Mouse (Mus musculus): ENCODE results near the gene Myrf. TPM values are rescaled to one million over a fixed set of nuclear protein-coding genes. Genes with fewer than 3 reads are reported as not detected.

The Myrf gene
- total and polyA plus RNA-seq, 2 experiments = 3.0 to 31.4 TPM

DNA sequence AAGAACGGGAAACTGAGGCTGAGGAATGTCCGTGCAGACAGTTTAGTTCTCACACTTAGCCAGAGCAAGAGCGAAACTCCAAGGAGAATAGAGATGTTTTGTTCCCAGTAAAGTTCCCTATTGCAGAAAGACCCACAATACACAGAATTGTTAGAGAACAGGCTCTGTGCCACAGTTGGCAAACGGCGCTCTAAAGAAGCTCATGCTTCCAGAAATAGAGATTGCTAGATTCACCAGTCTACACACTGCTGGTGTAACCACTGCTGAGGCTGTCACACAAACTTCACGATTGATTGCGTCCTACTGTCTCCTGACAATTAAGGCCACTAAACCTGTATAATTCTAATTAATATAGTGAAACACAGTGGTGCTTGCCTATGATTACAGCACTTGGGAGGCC is 59.3 kb downstream of the Myrf start:
- Histone ChIP-seq H3K4me1 (ENCODE audit: control insufficient read depth, insufficient read depth, low read length) (peaks cover 24% of the 10 kb centered on the region), H3K4me3 (ENCODE audit: insufficient read depth, low read depth, low read length) (no peak overlapping the region), H3K27me3 (ENCODE audit: control insufficient read depth, insufficient read depth, low read length) (no peaks in the 10 kb centered on the region), H3K79me2 (ENCODE audit: control insufficient read depth, insufficient read depth, low read length) (peaks cover 9% of the 10 kb centered on the region; the same call in 1 of the 2 replicates), H3K27ac (replicated peaks; ENCODE audit: insufficient read depth, low read depth, low read length) (no peak overlapping the region), H3K9ac (ENCODE audit: low read depth, low read length) (no peak overlapping the region), H3K36me3 (ENCODE audit: control insufficient read depth, insufficient read depth, low read length) (peaks cover 11% of the 10 kb centered on the region; the same call in 1 of the 2 replicates)
- 49% methylated on average over 7 of the region's 7 CpGs for WGBS
- peak; percentile 58 for DNase-seq (ENCODE audit: extremely low read depth, low read depth, low spot score)
- no peak for TF ChIP-seq CTCF (IDR thresholded peaks at IDR 0.05; ENCODE audit: low read depth, low read length)
- TF ChIP-seq POLR2A (IDR thresholded peaks at IDR 0.05; ENCODE audit: extremely low read depth, insufficient read depth, low read length) = no peak

DNA sequence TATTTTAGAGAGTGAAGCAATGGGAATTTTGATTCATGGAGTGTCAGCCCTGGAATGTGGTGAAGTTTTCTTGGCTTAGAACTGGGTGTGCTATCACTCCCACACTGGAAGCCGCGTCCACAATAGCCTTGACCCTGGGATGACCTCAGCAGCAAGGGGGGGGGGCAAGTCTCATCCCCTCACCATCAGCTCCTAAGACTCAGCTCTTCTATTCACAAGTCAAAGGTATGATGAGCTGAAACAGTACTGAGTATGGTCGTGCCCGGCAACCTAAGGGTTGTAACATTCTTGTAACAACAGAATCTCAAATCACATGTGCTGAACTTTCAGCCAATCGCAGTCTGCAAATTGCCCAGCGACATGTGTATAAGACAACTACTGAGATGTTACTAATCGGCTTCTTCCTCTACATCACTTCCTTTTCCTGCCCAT is 63.6 kb downstream of the Myrf start:
- DNase-seq (ENCODE audit: extremely low read depth, low read depth, low spot score) = no peak
- no peaks in the 10 kb centered on the region for H3K36me3 ChIP-seq (ENCODE audit: control insufficient read depth, insufficient read depth, low read length)
- no peak overlapping the region for H3K9ac ChIP-seq (ENCODE audit: low read depth, low read length)
- no peak for TF ChIP-seq CTCF (IDR thresholded peaks at IDR 0.05; ENCODE audit: low read depth, low read length)
- no peak for TF ChIP-seq POLR2A (IDR thresholded peaks at IDR 0.05; ENCODE audit: extremely low read depth, insufficient read depth, low read length)
- WGBS = 54% methylated on average over 7 of the region's 7 CpGs
- H3K27ac ChIP-seq (replicated peaks; ENCODE audit: insufficient read depth, low read depth, low read length) = no peak overlapping the region
- H3K27me3 ChIP-seq (ENCODE audit: control insufficient read depth, insufficient read depth, low read length) = no peaks in the 10 kb centered on the region
- H3K4me1 ChIP-seq (ENCODE audit: control insufficient read depth, insufficient read depth, low read length) = peaks cover 3% of the 10 kb centered on the region; the same call in 1 of the 2 replicates
- 0 out of 2 replicates have a peak, but pooled peaks cover 3% of the 10 kb centered on the region for H3K79me2 ChIP-seq (ENCODE audit: control insufficient read depth, insufficient read depth, low read length)
- no peak overlapping the region for H3K4me3 ChIP-seq (ENCODE audit: insufficient read depth, low read depth, low read length)

DNA sequence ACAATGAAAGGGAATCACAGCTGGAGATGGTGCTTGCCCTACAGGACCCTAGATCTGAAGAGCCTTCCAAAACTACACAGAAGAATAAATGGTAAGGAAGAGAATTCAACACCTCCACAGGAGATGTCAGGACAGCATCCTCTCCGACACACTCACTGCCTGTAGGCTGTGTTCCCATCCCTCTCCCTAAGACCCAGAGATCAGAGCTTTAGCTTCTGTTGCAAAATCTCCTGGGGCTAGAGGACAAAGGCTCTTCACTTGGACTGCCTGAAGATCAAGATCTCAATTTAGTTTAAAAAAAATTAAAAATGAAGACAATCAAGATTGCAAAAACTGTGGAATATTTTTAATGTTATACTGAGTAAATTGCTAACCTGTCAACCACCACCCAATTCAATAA is 64.1 kb downstream of the Myrf start:
- Histone ChIP-seq H3K4me1 (ENCODE audit: control insufficient read depth, insufficient read depth, low read length) (0 out of 2 replicates have a peak, but pooled peaks cover 2% of the 10 kb centered on the region), H3K27ac (replicated peaks; ENCODE audit: insufficient read depth, low read depth, low read length) (no peak overlapping the region), H3K9ac (ENCODE audit: low read depth, low read length) (no peak overlapping the region), H3K4me3 (ENCODE audit: insufficient read depth, low read depth, low read length) (no peak overlapping the region), H3K27me3 (ENCODE audit: control insufficient read depth, insufficient read depth, low read length) (no peaks in the 10 kb centered on the region), H3K79me2 (ENCODE audit: control insufficient read depth, insufficient read depth, low read length) (0 out of 2 replicates have a peak, but pooled peaks cover 3% of the 10 kb centered on the region), H3K36me3 (ENCODE audit: control insufficient read depth, insufficient read depth, low read length) (no peaks in the 10 kb centered on the region)
- no peak for DNase-seq (ENCODE audit: extremely low read depth, low read depth, low spot score)
- WGBS = 95% methylated on average over 1 of the region's 1 CpGs
- no peak for TF ChIP-seq CTCF (IDR thresholded peaks at IDR 0.05; ENCODE audit: low read depth, low read length)
- no peak for TF ChIP-seq POLR2A (IDR thresholded peaks at IDR 0.05; ENCODE audit: extremely low read depth, insufficient read depth, low read length)

DNA sequence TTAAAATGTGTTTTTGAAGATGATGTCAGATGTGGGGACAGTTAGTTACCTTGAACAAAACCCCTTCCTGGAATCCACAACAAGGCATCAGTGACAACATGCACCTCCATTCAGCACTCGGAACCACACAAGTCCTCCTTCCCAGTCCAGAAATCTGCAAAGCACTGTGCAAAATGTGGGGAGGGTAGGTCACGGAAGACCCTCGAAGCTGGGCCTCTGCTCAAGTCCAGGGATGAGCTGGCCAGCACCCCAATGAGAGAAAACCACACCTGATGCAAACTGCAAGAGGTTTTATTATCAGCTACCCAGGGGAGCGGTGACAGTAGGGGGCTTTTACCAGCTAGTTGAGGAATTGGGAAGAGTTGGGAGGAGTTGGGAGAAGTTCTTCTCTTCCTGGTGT is 65.6 kb downstream of the Myrf start:
- H3K27me3 ChIP-seq (ENCODE audit: control insufficient read depth, insufficient read depth, low read length) = no peaks in the 10 kb centered on the region
- H3K27ac ChIP-seq (replicated peaks; ENCODE audit: insufficient read depth, low read depth, low read length) = no peak overlapping the region
- H3K9ac ChIP-seq (ENCODE audit: low read depth, low read length) = no peak overlapping the region
- no peaks in the 10 kb centered on the region for H3K79me2 ChIP-seq (ENCODE audit: control insufficient read depth, insufficient read depth, low read length)
- H3K4me1 ChIP-seq (ENCODE audit: control insufficient read depth, insufficient read depth, low read length) = 0 out of 2 replicates have a peak, but pooled peaks cover 2% of the 10 kb centered on the region
- no peak overlapping the region for H3K4me3 ChIP-seq (ENCODE audit: insufficient read depth, low read depth, low read length)
- no peak for TF ChIP-seq POLR2A (IDR thresholded peaks at IDR 0.05; ENCODE audit: extremely low read depth, insufficient read depth, low read length)
- TF ChIP-seq CTCF (IDR thresholded peaks at IDR 0.05; ENCODE audit: low read depth, low read length) = no peak
- WGBS = 74% methylated on average over 4 of the region's 4 CpGs
- H3K36me3 ChIP-seq (ENCODE audit: control insufficient read depth, insufficient read depth, low read length) = no peaks in the 10 kb centered on the region
- DNase-seq (ENCODE audit: extremely low read depth, low read depth, low spot score) = no peak

DNA sequence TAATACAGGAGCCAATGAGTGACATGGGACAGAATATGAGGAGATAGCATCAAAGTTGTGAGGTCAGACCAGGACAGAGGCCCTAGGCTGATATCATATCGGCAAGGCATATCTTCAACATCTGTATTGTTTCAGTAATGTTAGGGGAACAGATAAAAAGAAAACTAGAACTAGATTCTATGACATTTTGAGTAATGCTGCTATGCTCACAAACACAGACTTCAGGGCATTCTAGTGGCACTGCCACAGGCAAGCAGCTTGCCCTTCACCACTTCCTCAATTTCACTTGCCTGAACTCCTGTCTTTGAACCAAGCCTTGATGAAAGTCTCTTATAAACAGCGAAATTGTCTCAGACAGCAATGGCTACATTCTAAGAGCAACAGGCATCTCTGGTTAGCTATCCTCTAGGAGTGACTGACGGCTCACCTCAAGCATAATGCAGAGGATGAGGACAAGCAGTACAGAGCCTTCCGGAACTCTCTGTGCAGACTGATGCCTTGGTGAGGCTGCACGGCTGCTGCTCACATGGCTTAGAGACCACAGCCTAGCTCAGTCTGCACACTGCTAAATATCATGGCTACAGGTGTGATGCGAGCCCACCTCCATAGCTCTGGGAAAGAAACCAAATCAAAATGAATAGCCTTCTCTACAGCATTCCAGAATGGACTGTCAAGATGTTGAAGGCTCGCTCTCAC is 66.6 kb downstream of the Myrf start:
- Histone ChIP-seq H3K79me2 (ENCODE audit: control insufficient read depth, insufficient read depth, low read length) (no peaks in the 10 kb centered on the region), H3K27ac (replicated peaks; ENCODE audit: insufficient read depth, low read depth, low read length) (no peak overlapping the region), H3K4me3 (ENCODE audit: insufficient read depth, low read depth, low read length) (no peak overlapping the region), H3K27me3 (ENCODE audit: control insufficient read depth, insufficient read depth, low read length) (no peaks in the 10 kb centered on the region), H3K9ac (ENCODE audit: low read depth, low read length) (no peak overlapping the region), H3K4me1 (ENCODE audit: control insufficient read depth, insufficient read depth, low read length) (0 out of 2 replicates have a peak, but pooled peaks cover 2% of the 10 kb centered on the region), H3K36me3 (ENCODE audit: control insufficient read depth, insufficient read depth, low read length) (no peaks in the 10 kb centered on the region)
- DNase-seq (ENCODE audit: extremely low read depth, low read depth, low spot score) = no peak
- TF ChIP-seq POLR2A (IDR thresholded peaks at IDR 0.05; ENCODE audit: extremely low read depth, insufficient read depth, low read length) (no peak), CTCF (IDR thresholded peaks at IDR 0.05; ENCODE audit: low read depth, low read length) (no peak)
- 93% methylated on average over 7 of the region's 7 CpGs for WGBS

DNA sequence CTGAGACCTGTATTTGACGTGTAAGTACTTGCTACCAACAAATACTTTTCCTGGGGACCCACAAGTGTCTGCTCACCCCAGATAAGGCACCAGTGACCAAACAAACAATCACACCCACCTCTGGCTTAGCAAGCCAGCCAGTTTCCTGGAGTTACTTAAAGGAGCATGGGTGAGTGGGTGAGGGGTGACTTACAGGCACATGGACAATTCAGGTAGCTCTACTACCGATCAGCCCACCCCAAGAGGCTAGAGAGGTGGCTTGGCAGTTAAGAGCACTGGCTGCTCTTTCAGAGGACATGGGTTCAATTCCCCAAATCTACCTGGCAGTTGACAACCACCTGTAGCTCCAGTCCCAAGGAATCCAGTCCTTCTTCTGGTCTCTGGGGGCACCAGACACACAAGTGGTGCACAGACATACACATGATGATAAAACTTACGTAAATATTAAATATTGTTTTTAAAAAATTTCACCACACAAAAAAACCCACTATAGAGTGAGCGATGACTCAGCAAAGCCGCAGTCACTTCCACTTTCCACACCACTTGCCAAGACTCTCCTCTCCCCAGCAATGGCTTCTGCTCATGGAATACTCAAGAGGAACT is 67.3 kb downstream of the Myrf start:
- H3K4me3 ChIP-seq (ENCODE audit: insufficient read depth, low read depth, low read length) = no peak overlapping the region
- WGBS = 74% methylated on average over 5 of the region's 5 CpGs

More for the DNA sequence above, 67.3 kb downstream of the Myrf start:
- no peak overlapping the region for H3K9ac ChIP-seq (ENCODE audit: low read depth, low read length)
- H3K36me3 ChIP-seq (ENCODE audit: control insufficient read depth, insufficient read depth, low read length) = no peaks in the 10 kb centered on the region
- peaks cover 3% of the 10 kb centered on the region; the same call in 1 of the 2 replicates for H3K4me1 ChIP-seq (ENCODE audit: control insufficient read depth, insufficient read depth, low read length)
- H3K79me2 ChIP-seq (ENCODE audit: control insufficient read depth, insufficient read depth, low read length) = no peaks in the 10 kb centered on the region
- TF ChIP-seq CTCF (IDR thresholded peaks at IDR 0.05; ENCODE audit: low read depth, low read length) (no peak), POLR2A (IDR thresholded peaks at IDR 0.05; ENCODE audit: extremely low read depth, insufficient read depth, low read length) (no peak)
- no peak for DNase-seq (ENCODE audit: extremely low read depth, low read depth, low spot score)
- H3K27me3 ChIP-seq (ENCODE audit: control insufficient read depth, insufficient read depth, low read length) = no peaks in the 10 kb centered on the region
- H3K27ac ChIP-seq (replicated peaks; ENCODE audit: insufficient read depth, low read depth, low read length) = no peak overlapping the region

Data from liver, adult 2 months (tissue).